ENCODE assay signal across 21 mouse cellular contexts in the genomic region with DNA sequence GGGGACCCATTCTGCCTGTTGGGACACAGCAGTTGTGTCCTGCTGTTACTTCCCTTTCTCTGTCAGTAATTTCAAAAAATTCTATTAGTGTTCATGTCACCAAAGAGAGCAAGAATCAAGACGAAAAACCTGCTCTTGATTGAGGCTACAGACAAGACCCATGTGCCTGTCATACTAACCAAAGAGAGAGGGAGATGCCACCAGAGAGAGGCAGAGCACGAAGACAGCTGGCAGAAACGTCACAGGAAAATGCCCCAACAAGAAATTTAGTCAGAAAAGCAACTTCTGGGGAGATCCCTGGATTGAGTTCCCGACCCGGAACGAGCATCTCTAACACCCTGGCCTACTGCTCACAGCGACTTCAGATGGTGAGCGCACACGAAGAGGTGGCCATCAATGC. TPM values are rescaled to one million over a fixed set of nuclear protein-coding genes. Genes with fewer than 3 reads are reported as not detected.
"Had no signal": no experiment of that assay in that cellular context is flagged by ENCODE, and none has a peak within 500 bp of the region (broad histone marks: within the 10 kb centered on the region; RNA-seq: fewer than 3 reads in every experiment).

No protein-coding gene starts in this region.

- H3K4me2 ChIP-seq: neural tube, embryonic 13.5 days; neural tube, embryonic 15.5 days; stomach, embryonic 15.5 days had no signal

- H3K36me3 ChIP-seq: neural tube, embryonic 13.5 days; neural tube, embryonic 15.5 days; stomach, embryonic 15.5 days had no signal

- H3K27ac ChIP-seq: neural tube, embryonic 13.5 days; neural tube, embryonic 15.5 days; stomach, embryonic 15.5 days; stomach, postnatal 0 days had no signal

- DNase-seq: retina, postnatal 1 day; right cerebral cortex, adult 18-20 months; right cerebral cortex, postnatal 14 days; right cerebral cortex, postnatal 25 days; right cerebral cortex, postnatal 4 days; spleen, adult 18-20 months; thymus, adult 18-20 months; thymus, adult 2 months; thymus, postnatal 14 days; thymus, postnatal 25 days; thymus, postnatal 36 days; thymus, postnatal 4 days had no signal

- H3K27me3 ChIP-seq: neural tube, embryonic 13.5 days; neural tube, embryonic 15.5 days; stomach, embryonic 15.5 days had no signal

- H3K4me1 ChIP-seq: neural tube, embryonic 13.5 days; neural tube, embryonic 15.5 days; stomach, embryonic 15.5 days had no signal

- H3K9ac ChIP-seq: neural tube, embryonic 13.5 days; neural tube, embryonic 15.5 days; stomach, embryonic 15.5 days had no signal

- H3K9me3 ChIP-seq: neural tube, embryonic 13.5 days; neural tube, embryonic 15.5 days; stomach, embryonic 15.5 days had no signal

- H3K4me3 ChIP-seq: neural tube, embryonic 13.5 days; neural tube, embryonic 15.5 days; stomach, embryonic 15.5 days had no signal

RNA-seq across cellular contexts. Expression of gene Timm8a2, which starts 14.3 kb away (rescaled TPM):
- polyA plus RNA-seq: neural tube, embryonic 13.5 days; neural tube, embryonic 14.5 days; neural tube, embryonic 15.5 days; small intestine, adult 2 months; stomach, embryonic 14.5 days; stomach, embryonic 15.5 days; stomach, embryonic 16.5 days; stomach, postnatal 0 days; urinary bladder, adult 2 months had no signal
